Mouse (Mus musculus) megakaryocyte progenitor cell, adult 5-6 weeks (primary cell): ENCODE results near the gene Vwf. TPM values are rescaled to one million over a fixed set of nuclear protein-coding genes. Genes with fewer than 3 reads are reported as not detected.
A peak's percentile ranks its signal among the peaks of the same experiment; 100 is the strongest.

Experiments
- ATAC-seq: replicated peaks from 2 replicates; pipeline ENCODE4 v1.8.0; 2016; ENCODE audit warnings: mild to moderate bottlenecking, moderate TSS enrichment, inconsistent platforms; ENCODE audit not compliant: poor library complexity
- total RNA-seq, 2 experiments: library from RNA; stranded (forward) in 1 of 2; stranded (reverse) in 1 of 2; fragments of 157-497, 149-512 nt in 1 of 2; fragments of 200-1000 nt in 1 of 2; gene quantifications; 2 replicates each; pipeline versions ENCODE4 v1.2.3 to v1.2.4; 2015 to 2017

Gene Vwf
- total RNA-seq, 2 experiments from 2014 or later, result 0.08 to 2.4 TPM

DNA sequence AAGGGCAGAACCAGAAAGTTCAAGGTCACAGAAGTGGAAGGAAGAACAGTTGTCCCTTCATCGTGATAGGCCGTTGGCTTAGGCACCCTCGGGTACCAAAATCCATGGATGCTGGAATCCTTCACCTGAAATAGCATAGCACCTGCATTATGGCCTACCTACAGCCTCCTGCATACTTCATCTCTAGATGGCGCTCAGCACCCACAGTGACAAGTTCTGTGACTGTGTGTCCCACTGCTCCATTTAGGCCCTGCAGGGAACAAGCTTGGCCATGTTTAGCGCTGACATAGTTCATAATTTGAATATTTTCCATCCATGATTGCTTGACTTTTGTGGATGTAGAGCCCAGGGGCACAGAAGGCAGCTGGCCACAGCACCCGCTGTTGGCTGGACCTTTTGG lies 62.5 kb downstream of the Vwf start:
- no peak for ATAC-seq

DNA sequence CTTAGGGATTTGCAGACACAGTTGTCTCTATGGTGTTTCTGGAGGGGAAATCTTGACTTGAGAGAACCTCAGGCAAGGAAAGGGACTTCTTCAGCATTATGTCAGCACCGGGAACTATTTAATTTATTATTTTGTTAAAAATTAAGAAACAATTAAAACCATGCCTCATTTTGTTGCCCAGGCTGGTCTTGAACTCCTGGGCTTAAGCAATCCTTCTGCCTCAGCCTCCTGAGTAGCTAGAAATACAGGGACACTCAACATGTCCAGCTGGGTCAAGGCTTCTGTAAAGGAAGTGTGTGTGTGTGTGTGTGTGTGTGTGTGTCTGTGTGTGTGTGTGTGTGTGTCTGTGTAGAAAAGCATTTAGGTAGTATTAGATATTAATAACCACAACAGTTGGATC lies 71.3 kb downstream of the Vwf start:
- ATAC-seq, result no peak

DNA sequence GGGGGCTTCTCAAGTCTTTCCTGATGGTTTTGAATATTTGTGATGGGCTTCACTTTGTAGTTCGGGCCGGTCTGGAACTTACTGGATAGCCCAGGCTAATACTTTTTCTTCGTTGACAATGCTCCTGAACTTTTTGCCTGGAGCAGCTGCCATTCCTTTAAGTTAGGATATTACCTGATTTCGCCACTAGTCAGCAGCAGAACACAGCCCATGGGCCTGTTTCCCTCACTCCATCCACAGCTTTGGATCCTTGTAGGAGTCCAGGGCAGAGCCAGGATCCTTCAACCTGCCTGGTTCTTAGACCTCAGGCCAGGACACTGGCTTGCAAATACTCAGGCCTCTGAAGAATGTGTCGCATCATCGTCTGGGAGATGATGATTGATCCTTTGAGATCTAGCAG lies 74.2 kb downstream of the Vwf start:
- ATAC-seq, result no peak

DNA sequence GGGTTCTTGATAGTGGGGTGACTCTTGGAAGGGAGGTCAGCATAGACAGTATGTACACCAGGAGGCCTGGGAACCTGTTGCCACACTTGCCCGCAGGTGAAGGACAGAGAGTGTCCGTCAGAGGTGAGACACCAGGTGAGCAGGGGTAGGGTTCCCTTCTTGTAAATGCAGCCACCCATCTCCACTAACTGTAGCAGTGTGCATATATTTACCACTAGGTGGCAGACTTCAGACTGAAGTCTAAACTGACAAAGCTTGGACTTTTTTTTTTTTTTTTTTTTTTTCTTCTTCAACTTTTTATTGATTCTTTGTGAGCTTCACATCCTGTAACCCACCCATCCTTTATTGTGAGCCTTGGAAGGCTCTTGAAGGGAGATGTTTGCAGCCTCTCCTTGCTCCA lies 75.9 kb downstream of the Vwf start:
- peak; percentile 87 for ATAC-seq

DNA sequence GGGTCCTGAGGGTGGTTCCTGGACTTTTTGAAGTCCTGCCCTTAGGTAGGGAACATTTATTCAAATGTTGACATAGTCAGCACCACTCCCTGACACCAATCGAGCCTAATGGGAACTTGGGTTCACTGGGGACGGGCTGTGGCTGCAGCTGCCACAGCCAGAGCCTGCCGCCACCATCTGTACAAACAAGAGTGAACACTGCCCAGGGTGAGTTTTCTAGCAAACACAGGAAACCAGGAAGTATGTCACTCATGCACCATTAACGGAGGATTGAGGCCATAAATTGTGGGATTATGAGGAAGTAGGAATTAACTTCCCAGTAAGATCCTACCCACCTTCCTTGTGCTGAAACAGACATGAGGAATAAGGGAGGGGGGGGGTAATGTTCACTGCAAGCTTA lies 93.9 kb downstream of the Vwf start:
- ATAC-seq, result no peak

DNA sequence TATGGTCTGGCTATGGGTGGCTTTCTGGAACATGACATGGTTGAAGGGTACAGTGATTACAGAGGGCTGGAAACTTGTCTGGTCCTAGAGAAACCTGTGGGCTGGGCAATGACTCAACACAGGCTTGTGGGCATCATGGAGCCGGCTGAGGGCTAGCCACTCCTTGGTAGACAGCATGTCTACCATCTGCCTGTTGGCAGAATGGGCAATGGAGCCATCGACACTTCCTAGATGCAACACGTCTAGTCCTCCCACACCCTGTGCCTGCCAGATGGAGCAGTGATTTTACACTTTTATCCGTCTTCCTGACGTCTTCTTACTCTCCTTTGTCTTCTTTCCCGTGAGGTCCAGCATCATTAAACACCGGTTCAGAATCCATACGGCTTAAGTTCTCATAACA lies 94.6 kb downstream of the Vwf start:
- ATAC-seq, result no peak

DNA sequence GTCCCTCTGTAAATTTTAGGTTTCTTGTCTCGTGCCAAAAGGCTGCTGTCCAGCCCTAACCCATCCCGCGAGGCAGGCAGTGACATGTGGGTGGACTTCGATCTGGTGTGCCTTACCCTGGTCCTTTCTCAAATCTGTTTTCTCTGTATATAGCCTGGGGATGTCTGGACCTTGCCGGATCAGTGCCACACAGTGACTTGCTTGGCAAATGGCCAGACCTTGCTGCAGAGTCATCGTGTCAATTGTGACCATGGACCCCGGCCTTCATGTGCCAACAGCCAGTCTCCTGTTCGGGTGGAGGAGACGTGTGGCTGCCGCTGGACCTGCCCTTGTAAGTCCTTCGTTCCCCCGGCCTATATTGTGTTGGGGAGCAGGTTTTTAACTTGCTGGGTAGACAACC lies 102.4 kb downstream of the Vwf start:
- no peak for ATAC-seq

DNA sequence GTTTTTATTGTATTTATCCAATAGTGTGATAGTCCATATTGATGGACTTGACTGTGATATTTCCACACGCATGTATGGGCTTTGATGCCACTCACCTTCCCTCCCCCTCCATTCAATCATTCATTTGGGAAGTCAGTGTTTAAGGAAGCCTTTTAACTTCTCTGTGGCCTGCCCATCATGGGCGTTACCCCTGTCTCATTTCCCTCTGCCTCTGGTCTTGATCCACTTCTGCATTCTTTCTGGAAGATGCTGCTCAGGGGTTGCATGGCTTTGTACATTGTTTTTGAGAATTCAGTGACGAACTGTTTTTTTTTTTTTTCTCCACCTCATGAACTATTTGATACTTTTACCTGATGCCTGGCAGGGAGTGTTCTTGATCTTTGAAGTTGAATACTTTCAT lies 104.8 kb downstream of the Vwf start:
- no peak for ATAC-seq

DNA sequence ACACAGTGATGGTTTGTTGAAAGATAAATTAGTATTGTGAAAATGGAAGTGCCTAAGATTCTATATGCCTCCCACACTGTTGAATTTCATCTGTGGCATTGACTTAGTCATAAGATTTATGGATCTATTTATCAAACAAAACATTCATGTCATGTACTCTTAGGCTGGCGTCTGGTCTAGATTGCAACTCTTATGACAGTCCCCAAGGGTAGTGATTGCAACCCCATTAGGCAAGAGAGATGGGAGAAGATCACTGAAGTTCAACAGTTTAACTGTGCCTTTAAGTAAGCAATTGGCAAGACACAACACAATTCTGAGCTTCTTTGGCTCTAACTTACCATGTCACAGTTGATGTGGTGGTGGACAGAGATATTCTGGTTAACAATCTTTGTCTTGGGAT lies 106.8 kb downstream of the Vwf start:
- no peak for ATAC-seq

DNA sequence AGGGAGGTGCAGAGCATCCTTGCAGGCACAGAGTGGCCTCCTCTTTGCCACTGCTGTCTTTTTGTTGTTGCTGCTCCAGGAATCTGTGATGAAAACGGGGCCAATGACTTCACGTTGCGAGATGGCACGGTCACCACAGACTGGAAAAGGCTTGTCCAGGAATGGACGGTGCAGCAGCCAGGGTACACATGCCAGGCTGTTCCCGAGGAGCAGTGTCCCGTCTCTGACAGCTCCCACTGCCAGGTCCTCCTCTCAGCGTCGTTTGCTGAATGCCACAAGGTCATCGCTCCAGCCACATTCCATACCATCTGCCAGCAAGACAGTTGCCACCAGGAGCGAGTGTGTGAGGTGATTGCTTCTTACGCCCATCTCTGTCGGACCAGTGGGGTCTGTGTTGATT lies 110.3 kb downstream of the Vwf start:
- ATAC-seq, result no peak

DNA sequence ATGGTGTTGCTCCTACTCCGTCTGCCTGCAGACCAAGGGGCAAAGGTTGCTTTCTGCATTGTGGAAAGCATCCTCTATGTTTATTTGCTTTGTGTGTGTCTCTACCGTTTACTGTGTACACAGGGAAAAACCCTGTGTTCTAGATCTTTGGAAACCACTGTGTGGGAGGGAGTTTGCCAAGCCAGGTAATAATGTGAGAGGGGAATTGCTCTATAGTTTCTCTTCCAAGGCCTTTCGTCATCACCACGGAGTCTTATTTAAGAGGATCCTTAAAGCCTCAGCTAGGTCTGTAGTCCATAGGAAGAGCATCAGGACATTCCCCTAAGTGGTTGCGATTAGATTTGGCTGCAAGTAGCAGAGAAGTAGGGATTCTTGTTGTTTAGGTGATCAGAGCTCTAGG lies 111.4 kb downstream of the Vwf start:
- no peak for ATAC-seq

DNA sequence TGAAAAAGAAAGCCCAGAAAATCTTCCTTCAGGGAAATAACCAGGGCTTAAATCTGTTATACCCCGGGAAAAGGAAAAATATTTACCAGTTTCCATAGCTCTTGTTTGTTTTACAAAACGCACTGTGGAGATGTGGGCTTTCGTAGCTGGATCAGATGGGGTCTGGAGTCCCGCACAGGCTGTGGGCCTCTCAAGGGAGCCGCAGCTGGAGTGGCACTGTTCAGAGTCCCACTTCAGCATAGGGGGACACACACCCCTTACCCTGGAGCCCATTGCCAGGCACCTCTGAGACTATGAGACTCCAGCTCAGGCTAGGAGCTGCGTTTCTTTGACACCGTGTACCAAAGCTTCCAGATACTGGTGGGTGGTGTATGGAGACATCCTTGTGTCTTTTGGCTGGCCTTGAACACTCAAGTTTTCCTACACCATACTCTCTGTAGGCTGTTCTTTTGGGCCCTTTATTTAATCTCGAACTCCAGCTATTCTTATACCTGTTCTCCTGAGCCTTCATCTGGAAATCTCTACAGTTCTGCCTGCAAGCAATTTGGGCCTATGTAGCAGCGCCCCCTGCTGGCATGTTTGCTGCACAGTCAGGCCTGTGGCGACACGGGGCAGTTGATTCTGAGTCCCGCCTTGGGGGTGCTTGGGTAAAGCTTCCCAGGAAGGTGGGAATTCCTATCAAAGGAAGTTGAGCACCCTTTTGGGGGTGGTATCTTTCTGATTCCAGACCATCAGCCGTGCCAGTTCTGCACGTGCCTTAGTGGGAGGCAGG lies 114.7 kb downstream of the Vwf start:
- peak; percentile 86 for ATAC-seq

DNA sequence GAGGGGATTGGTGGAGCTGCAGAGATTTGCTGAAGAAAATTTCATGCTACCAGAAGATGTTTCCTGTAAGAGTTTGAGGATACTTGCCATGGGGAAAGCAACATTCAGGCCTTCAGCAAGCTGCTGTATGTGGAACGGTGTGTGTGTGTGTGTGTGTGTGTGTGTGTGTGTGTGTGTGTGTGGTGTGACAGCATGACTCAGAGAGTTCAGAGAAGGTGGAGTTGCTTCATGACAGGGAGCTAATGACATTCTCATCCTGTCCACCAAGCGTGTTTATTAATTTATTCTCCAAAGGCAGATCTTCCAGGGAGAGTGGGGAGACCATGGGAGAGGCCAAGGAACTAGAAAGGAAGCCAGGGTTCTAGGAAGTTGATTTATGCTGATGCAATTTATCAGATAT lies 117.3 kb downstream of the Vwf start:
- no peak for ATAC-seq

DNA sequence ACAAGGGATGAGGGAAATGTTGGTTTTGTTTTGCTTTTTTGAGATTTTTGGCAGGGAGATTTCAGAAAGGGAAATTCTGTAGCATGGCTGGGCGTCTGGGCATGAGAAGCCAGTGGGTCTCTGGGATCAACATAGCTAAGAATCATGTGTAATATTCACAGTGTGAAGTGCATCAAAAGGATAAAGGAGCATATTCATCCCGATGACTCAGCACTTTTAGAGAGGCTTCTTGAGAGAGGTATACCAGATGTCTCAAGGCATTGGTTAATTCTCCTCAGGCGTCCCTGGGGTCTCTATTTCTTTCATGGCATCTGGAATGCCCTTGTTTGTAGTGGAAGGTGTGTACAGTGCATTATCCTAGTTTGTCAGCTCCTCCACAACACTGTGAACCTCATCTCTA lies 125.3 kb downstream of the Vwf start:
- ATAC-seq, result no peak

DNA sequence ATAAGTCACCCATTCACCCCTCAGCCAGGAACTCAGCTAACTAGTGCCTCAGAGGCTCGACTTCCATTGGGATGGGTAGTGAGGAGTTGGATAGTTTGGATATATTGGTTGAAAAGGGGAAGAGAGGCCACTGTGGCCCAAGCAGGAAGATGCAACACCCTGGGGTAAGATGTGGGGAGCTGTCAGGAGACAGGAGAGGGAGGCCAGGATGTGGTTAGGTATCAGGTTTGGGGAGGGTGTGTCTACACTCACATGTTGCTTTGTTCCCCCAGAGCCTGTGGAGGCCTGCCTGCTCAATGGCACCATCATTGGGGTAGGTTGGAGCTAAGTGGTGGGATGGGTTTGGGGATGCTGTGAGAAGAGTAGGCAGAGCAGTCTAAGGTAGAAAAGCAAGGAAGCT lies 131.9 kb downstream of the Vwf start:
- peak; percentile 81 for ATAC-seq

DNA sequence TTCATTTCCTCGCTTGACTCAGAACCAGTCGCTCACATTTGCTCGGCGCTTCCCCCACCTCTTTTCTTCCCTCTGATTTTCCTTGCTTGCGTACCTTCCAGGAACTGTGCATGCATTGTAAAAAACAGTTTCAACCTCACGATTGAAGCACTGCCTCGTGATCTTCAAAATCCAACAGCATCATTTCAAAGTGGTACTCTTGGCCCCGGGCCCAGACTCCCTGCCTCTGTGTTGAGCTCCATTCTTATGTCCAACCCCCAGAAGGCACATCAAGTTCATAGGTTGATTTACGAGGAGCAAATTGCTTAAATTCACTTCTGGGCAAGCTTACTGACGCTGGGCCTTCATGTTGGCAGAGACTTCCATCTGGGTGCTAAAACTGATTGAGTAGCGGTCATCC lies 134.0 kb downstream of the Vwf start:
- ATAC-seq, result no peak

DNA sequence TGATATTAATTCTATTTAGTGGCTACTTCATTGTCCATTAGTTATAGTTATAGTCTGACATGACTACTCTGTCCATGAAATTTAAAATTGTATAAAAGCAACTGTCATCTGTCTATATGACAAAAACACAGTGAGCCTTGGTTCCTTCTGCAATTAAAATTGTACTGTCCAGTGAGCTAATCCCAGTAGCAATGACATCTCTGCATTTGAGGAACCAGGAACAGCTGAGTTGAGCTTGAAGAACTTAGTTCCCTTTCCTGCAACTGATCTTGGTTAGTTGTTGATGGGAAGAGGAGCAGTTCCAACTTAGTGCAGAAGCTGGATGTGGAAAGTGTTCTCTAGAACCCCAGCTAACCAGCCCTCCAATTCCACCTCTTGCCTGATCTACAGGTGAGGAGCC lies 138.8 kb downstream of the Vwf start:
- peak; percentile 88 for ATAC-seq

DNA sequence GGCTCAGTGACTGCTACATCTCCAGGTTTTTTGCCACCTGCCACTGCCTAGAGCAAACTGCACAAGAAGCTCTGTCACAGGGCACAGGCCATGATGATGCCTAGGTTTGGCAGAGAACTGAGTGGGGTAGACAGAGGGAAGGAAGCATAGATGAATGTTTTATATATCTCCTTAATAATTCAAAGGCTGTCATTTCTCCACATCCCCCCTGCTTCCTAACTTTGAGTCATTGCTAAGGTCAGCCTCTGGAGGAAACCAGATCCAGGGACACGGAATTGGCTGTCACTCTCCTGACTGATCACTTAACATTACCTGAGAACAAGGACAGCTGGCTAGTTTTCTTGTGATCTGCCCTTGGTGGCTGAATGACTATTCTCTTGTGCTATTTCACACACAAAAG lies 141.4 kb downstream of the Vwf start:
- ATAC-seq, result no peak

DNA sequence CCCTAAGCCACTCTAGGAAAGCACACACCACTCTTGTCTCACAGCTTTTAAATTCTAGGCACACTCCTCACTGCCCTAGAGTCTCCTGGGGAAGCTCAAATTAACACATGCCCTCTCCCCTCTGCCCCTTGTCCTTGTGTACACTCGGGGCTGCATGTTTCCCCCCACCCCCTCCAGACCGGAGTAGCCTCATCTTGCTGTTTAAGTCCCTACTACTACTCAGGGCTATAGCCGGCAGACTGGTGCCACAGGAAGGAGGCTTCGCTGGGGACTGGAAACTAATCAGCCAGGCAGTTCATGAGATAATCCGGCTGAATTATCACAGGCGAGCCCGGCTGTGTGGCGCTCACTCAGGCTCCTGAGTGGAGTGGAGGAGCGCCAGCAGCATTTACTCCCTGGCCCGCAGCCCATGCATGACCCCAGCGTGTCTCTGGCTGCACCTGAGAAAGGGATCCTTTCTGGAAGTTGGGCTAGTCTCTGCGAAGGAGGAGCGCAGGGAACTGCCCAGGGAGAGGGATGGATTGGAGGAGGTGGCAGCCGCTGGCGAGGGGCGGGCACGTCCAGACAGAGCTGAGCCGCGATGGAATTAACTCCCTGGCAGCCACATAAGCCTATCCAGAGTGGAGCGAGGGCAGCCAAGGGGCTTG lies 143.6 kb downstream of the Vwf start, which contains the start of gene Ano2:
Gene Ano2 (plus strand): TSS at position 363 of the 647 bp plus-strand sequence.
- ATAC-seq, result no peak

DNA sequence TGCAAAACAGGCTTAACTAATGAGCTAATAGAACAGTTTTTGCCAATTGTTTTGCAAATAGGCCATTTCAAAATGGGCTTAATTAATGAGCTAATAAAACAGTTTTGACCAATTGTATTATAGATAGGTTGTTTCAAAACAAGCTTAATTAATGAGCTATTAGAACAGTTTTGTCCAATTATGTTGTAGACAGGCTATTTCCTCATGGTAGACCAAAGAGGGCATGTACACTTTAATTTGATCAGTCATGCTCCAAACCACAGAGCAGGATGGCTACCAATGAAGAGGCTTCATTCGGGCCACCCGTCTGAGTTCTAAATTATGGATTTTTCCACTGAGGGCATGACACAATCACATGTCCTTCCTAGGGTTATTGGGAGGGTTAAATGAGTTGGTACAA lies 154.6 kb downstream of the Vwf start:
- no peak for ATAC-seq

DNA sequence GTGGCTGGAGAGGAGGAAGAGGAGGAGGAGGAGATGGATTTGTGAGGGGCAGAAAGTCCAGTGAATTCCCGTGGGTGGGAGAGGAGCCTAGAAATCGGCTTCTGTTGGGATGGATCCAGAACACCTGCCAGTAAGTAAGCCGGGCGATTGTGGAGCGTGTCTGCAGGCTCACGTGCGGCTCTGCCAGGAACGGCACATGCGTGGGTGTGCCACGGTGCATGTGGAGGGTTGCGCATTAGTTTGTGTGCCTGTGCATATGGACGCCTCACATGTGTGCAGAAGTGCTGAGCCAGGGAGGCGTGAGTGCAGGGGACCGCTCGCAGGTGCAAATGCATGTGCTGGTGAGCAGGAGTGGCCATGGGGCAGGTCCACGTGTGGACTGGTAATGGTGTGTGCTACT lies 164.7 kb downstream of the Vwf start:
- ATAC-seq, result no peak

DNA sequence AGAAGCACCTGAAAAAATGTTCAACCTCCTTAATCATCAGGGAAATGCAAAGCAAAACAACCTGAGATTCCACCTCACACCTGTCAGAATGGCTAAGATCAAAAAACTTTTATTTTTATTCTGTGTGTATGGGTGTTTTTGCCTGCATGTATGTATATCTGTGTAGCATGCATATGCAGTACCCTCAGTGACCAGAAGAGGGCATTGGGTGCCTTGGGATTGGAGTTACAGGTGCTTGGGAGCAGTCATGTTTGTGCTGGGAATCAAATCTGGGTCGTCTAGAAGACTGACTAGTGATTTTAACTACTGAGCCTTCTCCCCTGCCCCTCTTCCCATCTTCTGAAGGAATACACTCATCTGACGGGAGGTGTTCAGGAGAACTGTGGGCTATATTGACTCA lies 179.8 kb downstream of the Vwf start:
- no peak for ATAC-seq

DNA sequence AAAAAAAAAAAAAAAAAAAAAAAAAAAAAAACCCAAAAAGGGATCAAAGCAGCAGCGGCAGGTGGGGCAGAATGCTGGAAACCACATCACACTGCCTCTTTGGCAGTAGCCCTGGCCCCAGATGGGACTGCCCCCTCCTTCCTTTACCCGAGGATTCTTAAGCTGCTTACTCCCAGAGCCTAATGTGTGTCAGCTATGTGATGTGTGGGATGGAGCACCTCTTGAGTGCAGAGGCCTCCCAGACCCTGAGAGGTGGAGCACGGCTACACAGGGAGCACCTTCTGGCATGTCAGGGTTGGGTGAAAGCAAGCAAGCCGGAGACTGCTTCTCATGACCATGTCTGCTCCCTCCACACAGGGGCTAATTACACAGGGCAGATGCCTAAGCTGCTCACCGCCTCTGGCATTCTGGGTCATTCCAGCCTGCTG lies 180.9 kb downstream of the Vwf start:
- no peak for ATAC-seq
